Mouse (Mus musculus): ENCODE measurements at regions not wholly inside any gene's neighbourhood (a gene's known extent, or its start where the extent isn't known, plus 50 kb on each side); places are given as distances from the start of the nearest gene placed in this dataset.

- Histone ChIP-seq H3K36me3 (no peaks in the 10 kb centered on the region), H3K9me3 (replicated peaks) (no peaks in the 10 kb centered on the region), H3K27me3 (no peaks in the 10 kb centered on the region), H3K4me1 (replicated peaks) (no peaks in the 10 kb centered on the region), H3K4me2 (no peak overlapping the region), H3K4me3 (replicated peaks) (no peak overlapping the region), H3K27ac (no peak overlapping the region), H3K9ac (no peak overlapping the region)
- ATAC-seq (ENCODE audit: low read depth) (no peak), DNase-seq (no peak)
- WGBS (ENCODE audit: insufficient replicate concordance): 30% methylated on average over 3 of the region's 3 CpGs
Measured at GRCm38 (mm10) chr7:124676854-124677515, 694.3 kb downstream of the Hs3st4 start.

DNA sequence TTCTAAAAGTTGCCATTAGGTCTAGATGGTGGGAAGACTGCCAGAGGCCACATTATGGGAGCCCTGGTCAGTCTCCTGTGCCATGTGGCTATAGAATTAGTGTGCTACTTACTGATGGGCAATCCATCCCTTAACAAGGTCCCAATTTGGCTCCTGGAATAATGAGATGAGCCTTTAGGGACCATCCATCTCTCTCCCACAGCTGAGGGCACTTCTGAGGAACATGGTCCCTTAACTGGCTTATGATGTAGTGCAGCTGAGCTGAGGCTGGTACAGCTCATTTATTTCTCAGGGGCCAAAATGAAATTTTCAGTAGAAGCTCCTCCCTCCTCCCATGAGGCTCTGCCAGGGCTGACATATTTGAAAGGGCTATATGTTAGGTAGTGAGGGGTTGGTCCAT, 697.9 kb downstream of the Hs3st4 start:
- Histone ChIP-seq H3K4me2 (no peak overlapping the region), H3K27me3 (no peaks in the 10 kb centered on the region), H3K4me1 (replicated peaks) (no peaks in the 10 kb centered on the region), H3K4me3 (replicated peaks) (no peak overlapping the region), H3K9ac (no peak overlapping the region), H3K27ac (no peak overlapping the region), H3K9me3 (replicated peaks) (no peaks in the 10 kb centered on the region), H3K36me3 (no peaks in the 10 kb centered on the region)
- no peak for ATAC-seq (ENCODE audit: low read depth)
- no peak for DNase-seq

DNA sequence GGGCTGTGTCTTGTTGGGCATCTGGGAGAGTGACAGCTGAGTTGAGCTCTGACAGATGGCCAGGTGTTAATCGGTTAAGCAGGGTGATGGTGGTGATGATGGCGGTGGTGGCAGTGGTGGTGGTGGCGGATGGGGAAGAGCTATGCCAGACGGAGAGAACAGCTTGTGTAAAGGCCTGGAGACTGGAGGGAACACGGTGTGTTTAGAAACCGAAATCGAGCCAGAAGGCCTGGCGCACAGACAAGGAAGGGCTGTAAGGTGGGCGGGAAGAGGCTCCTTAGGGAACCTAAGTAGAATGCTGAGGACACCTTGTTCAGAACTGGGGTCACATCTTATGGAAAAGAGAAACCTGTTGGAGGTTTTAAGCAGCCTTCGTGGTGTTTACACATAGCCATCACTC, 698.5 kb downstream of the Hs3st4 start:
- Histone ChIP-seq H3K9me3 (replicated peaks) (no peaks in the 10 kb centered on the region), H3K4me3 (replicated peaks) (no peak overlapping the region), H3K4me1 (replicated peaks) (no peaks in the 10 kb centered on the region), H3K36me3 (no peaks in the 10 kb centered on the region), H3K27ac (no peak overlapping the region), H3K27me3 (no peaks in the 10 kb centered on the region), H3K9ac (no peak overlapping the region), H3K4me2 (no peak overlapping the region)
- 65% methylated on average over 10 of the region's 10 CpGs for WGBS (ENCODE audit: insufficient replicate concordance)
- no peak for ATAC-seq (ENCODE audit: low read depth)
- DNase-seq: no peak

DNA sequence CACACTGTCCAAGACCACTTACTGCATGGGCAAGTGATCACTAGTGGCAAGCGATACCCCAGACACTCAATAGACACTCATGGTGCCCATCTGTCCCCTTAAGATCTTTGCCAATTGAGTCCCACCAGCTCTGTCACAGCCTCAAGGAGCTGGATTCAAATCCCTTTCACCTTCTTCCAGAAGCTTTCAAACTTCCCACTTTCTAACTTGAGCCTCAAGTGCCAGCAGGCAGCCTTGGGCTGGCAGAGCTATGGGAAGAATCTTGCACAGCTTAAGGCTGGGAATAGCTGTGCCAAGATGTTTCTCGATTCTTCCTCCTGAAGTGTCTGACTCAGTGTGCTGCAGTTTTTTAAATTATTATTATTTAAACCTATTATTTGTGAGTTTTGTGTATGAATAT, 699.2 kb downstream of the Hs3st4 start:
- H3K4me3 ChIP-seq (replicated peaks): no peak overlapping the region
- H3K4me2 ChIP-seq: no peak overlapping the region
- ATAC-seq (ENCODE audit: low read depth): no peak
- H3K27me3 ChIP-seq: no peaks in the 10 kb centered on the region
- H3K9ac ChIP-seq: no peak overlapping the region
- H3K27ac ChIP-seq: no peak overlapping the region
- H3K9me3 ChIP-seq (replicated peaks): no peaks in the 10 kb centered on the region
- no peaks in the 10 kb centered on the region for H3K4me1 ChIP-seq (replicated peaks)
- WGBS (ENCODE audit: insufficient replicate concordance): 71% methylated on average over 2 of the region's 2 CpGs
- no peak for DNase-seq
- no peaks in the 10 kb centered on the region for H3K36me3 ChIP-seq

- Histone ChIP-seq H3K4me3 (replicated peaks) (no peak overlapping the region), H3K4me1 (replicated peaks) (no peaks in the 10 kb centered on the region), H3K27me3 (no peaks in the 10 kb centered on the region), H3K36me3 (no peaks in the 10 kb centered on the region), H3K27ac (no peak overlapping the region), H3K9ac (no peak overlapping the region), H3K9me3 (replicated peaks) (no peaks in the 10 kb centered on the region), H3K4me2 (no peak overlapping the region)
- no peak for DNase-seq
- 58% methylated on average over 2 of the region's 2 CpGs for WGBS (ENCODE audit: insufficient replicate concordance)
- ATAC-seq (ENCODE audit: low read depth): no peak
Measured at GRCm38 (mm10) chr7:124685424-124685823, 702.8 kb downstream of the Hs3st4 start.

DNA sequence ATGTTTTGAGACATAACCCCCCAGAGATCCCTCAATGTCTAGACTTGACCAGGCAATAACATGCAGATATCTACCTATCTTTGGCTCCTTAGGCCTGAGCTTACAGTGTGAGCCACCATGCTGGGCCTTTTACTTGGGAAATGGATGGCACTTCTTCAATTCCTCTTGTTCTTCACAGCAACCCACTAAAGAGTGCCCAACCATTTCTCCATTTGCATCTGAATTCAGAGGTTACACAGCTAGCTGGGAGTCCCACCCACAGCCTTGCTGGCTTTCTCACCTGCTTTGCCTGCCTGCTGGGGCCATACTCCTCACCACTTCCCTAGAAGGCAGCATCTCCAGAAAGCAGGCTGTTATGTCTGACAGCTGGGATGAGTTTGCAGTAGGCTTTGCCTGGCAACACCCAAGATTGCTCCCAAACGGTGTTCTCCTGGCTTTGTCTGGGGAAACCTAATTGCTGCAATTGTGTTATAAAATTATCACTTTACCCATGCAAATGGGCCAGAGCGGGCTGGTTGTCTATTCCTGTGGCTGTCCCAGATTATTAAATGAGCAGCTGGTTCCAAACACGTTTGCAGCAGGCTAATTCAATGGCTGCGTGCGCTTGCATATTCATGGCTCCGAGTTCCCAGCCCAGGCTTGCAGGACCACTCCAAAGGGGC, 721.6 kb downstream of the Hs3st4 start:
- Histone ChIP-seq H3K4me2 (no peak overlapping the region), H3K4me3 (replicated peaks) (no peak overlapping the region), H3K36me3 (no peaks in the 10 kb centered on the region), H3K27me3 (no peaks in the 10 kb centered on the region), H3K27ac (no peak overlapping the region), H3K4me1 (replicated peaks) (no peaks in the 10 kb centered on the region), H3K9me3 (replicated peaks) (peaks cover 4% of the 10 kb centered on the region; the same call in 1 of the 2 replicates), H3K9ac (no peak overlapping the region)
- ATAC-seq (ENCODE audit: low read depth) (no peak), DNase-seq (no peak)
- WGBS (ENCODE audit: insufficient replicate concordance): 36% methylated on average over 6 of the region's 6 CpGs

DNA sequence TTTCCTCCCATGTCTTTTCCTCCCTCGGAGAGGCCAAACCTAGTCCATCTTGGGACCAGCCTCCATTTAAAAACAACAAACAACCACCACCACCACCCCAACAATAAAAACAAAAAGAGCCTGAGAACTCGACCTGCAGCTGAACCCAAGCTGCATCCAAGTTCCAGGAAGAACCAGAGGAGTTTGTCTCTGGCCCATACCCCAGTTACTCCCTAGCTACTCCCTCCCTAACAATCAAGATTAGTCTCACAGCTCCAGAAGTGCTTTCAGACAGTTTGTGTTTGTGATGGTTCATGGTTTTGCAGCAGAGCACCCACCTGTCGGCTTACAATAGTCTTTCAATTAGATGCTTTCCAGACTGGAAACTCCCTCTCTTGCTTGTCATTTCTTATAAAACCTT, 724.5 kb downstream of the Hs3st4 start:
- Histone ChIP-seq H3K4me2 (no peak overlapping the region), H3K27ac (no peak overlapping the region), H3K9ac (no peak overlapping the region), H3K27me3 (no peaks in the 10 kb centered on the region), H3K4me1 (replicated peaks) (no peaks in the 10 kb centered on the region), H3K9me3 (replicated peaks) (peaks cover 4% of the 10 kb centered on the region; the same call in 1 of the 2 replicates), H3K36me3 (no peaks in the 10 kb centered on the region), H3K4me3 (replicated peaks) (no peak overlapping the region)
- no peak for ATAC-seq (ENCODE audit: low read depth)
- 35% methylated on average over 3 of the region's 3 CpGs for WGBS (ENCODE audit: insufficient replicate concordance)
- no peak for DNase-seq

DNA sequence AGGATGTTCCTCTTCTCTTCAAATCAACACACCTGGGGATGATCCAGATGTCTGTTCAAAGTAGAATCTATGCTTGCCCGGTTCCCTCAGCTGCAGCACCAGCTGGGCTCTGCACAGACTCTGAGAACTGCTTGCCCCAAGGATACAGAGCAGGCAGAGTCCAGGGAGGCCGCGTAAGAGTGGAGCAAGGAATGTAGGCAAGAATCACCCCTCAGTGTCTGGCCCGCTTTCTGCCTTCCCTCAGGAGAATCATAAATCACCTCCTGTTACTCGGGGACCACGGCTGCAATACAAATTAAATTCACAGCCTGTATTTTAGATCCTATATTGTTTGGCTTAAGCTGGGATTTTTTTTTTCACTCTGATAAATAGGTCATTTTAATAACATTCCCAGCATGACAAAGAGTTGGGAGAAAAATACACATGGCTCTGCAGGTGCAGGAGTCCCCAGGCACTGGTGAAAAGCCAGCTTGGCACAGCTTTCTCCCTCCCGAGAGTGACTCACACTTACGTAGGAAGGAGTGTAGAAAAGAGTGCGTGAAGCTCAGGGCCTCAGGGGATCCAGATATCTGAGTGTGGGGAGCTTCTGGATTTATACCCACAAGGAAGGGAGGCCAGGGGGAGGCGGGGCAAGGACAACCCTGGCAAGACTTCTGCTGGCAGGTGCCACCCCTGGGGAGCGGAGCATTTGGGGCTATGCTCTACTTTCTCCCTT, 726.3 kb downstream of the Hs3st4 start:
- no peak for ATAC-seq (ENCODE audit: low read depth)

GRCm38 (mm10) chr7:124720927-124721326, 723.5 kb upstream of the Kdm8 start:
- DNase-seq: no peak
- no peaks in the 10 kb centered on the region for H3K9me3 ChIP-seq (replicated peaks)
- no peaks in the 10 kb centered on the region for H3K36me3 ChIP-seq
- ATAC-seq (ENCODE audit: low read depth): no peak
- no peak overlapping the region for H3K4me2 ChIP-seq
- no peak overlapping the region for H3K4me3 ChIP-seq (replicated peaks)
- no peaks in the 10 kb centered on the region for H3K4me1 ChIP-seq (replicated peaks)
- no peaks in the 10 kb centered on the region for H3K27me3 ChIP-seq
- no peak overlapping the region for H3K9ac ChIP-seq
- WGBS (ENCODE audit: insufficient replicate concordance): 44% methylated on average over 1 of the region's 1 CpGs
- no peak overlapping the region for H3K27ac ChIP-seq

More for the DNA sequence above, 726.3 kb downstream of the Hs3st4 start:
- Histone ChIP-seq H3K27me3 (no peaks in the 10 kb centered on the region), H3K9ac (no peak overlapping the region), H3K9me3 (replicated peaks) (peaks cover 4% of the 10 kb centered on the region; the same call in 1 of the 2 replicates), H3K36me3 (no peaks in the 10 kb centered on the region), H3K4me2 (no peak overlapping the region), H3K4me1 (replicated peaks) (no peaks in the 10 kb centered on the region), H3K27ac (no peak overlapping the region), H3K4me3 (replicated peaks) (no peak overlapping the region)
- WGBS (ENCODE audit: insufficient replicate concordance): 63% methylated on average over 11 of the region's 11 CpGs
- DNase-seq: no peak

GRCm38 (mm10) chr7:124742086-124742485, 702.4 kb upstream of the Kdm8 start:
- no peaks in the 10 kb centered on the region for H3K4me1 ChIP-seq (replicated peaks)
- DNase-seq: no peak
- no peak overlapping the region for H3K9ac ChIP-seq
- H3K4me2 ChIP-seq: no peak overlapping the region
- no peak overlapping the region for H3K27ac ChIP-seq
- 6% methylated on average over 2 of the region's 2 CpGs for WGBS (ENCODE audit: insufficient replicate concordance)
- no peak for ATAC-seq (ENCODE audit: low read depth)
- H3K36me3 ChIP-seq: no peaks in the 10 kb centered on the region
- H3K4me3 ChIP-seq (replicated peaks): no peak overlapping the region
- no peaks in the 10 kb centered on the region for H3K27me3 ChIP-seq
- H3K9me3 ChIP-seq (replicated peaks): no peaks in the 10 kb centered on the region

DNA sequence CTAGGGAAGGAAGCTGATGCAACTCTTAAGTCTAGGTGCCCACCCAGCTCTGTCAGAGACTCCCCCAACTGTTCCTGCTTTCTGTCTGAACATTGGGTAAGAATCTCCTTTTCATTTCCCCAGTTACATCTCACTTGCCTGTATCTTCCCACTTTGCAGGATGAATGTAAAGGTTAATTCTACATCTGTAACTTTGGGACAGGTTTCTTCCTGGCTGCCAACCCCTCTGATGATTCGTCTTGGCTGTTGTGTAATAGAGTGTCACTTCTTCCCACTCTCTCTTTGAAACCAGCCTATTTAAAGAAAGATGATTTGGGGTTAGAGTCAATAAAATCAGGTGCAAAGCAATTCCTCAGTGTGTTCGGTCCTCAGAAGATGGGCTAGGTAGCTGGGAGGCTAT, 698.2 kb upstream of the Kdm8 start:
- 44% methylated on average over 2 of the region's 2 CpGs for WGBS (ENCODE audit: insufficient replicate concordance)
- Histone ChIP-seq H3K4me1 (replicated peaks) (no peaks in the 10 kb centered on the region), H3K36me3 (no peaks in the 10 kb centered on the region), H3K4me3 (replicated peaks) (no peak overlapping the region), H3K27ac (no peak overlapping the region), H3K9me3 (replicated peaks) (no peaks in the 10 kb centered on the region), H3K27me3 (no peaks in the 10 kb centered on the region), H3K9ac (no peak overlapping the region), H3K4me2 (no peak overlapping the region)
- DNase-seq (no peak), ATAC-seq (ENCODE audit: low read depth) (no peak)

- no peaks in the 10 kb centered on the region for H3K9me3 ChIP-seq (replicated peaks)
- no peaks in the 10 kb centered on the region for H3K36me3 ChIP-seq
- no peaks in the 10 kb centered on the region for H3K27me3 ChIP-seq
- no peak for DNase-seq
- no peak overlapping the region for H3K9ac ChIP-seq
- no peak overlapping the region for H3K4me3 ChIP-seq (replicated peaks)
- ATAC-seq (ENCODE audit: low read depth): no peak
- no peak overlapping the region for H3K4me2 ChIP-seq
- H3K4me1 ChIP-seq (replicated peaks): no peaks in the 10 kb centered on the region
- WGBS (ENCODE audit: insufficient replicate concordance): 60% methylated on average over 3 of the region's 3 CpGs
- H3K27ac ChIP-seq: no peak overlapping the region
Measured at GRCm38 (mm10) chr7:124748396-124748795, 696.1 kb upstream of the Kdm8 start.

Data from liver, embryonic 13.5 days (tissue).